Mouse (Mus musculus) lung, postnatal 0 days (tissue): ENCODE measurements around the gene Olfr54. TPM values are rescaled to one million over a fixed set of nuclear protein-coding genes. Genes with fewer than 3 reads are reported as not detected.
"Not testable (repeated sequence)": the region's sequence is repeated elsewhere in the genome, so short reads cannot be mapped to it uniquely, and the experiment has no call there.

Source experiments
- ATAC-seq: fragments of 200-750 bp; cut with Nextera tagmentation; 2 replicates; pipeline ENCODE4 v1.8.0; 2017; ENCODE audit warnings: moderate library complexity
- DNase-seq: peaks from one replicate; pipeline ENCODE4 v3.0.0-alpha.2; 2016; ENCODE audit warnings: low spot score
- H3K27ac ChIP-seq: fragments of 300-500 bp; sonication (generic); 2 replicates; pipeline ENCODE4 v1.5.1; 2014; ENCODE audit warnings: antibody characterized with exemption, mild to moderate bottlenecking, low read length, mixed read lengths
- H3K27me3 ChIP-seq: fragments of 300-500 bp; sonication (generic); replicated peaks from 2 replicates; pipeline ENCODE4 v1.6.1; 2014; ENCODE audit warnings: low read length, mixed read lengths; ENCODE audit not compliant: insufficient read depth
- H3K36me3 ChIP-seq: fragments of 300-500 bp; sonication (generic); 2 replicates; pipeline ENCODE4 v1.6.1; 2014; ENCODE audit warnings: low read length, mixed read lengths; ENCODE audit not compliant: insufficient read depth
- H3K4me1 ChIP-seq: fragments of 300-500 bp; sonication (generic); 2 replicates; pipeline ENCODE4 v1.6.1; 2014; ENCODE audit warnings: antibody characterized with exemption, low read depth, low read length, mixed read lengths; ENCODE audit not compliant: insufficient read depth
- H3K4me2 ChIP-seq: fragments of 300-500 bp; sonication (generic); replicated peaks from 2 replicates; pipeline ENCODE4 v1.6.1; 2014; ENCODE audit warnings: low read depth, mild to moderate bottlenecking, low read length, moderate library complexity, mixed read lengths
- H3K4me3 ChIP-seq: fragments of 300-500 bp; sonication (generic); 2 replicates; pipeline ENCODE4 v1.5.1; 2014; ENCODE audit warnings: low read depth, low read length
- H3K9ac ChIP-seq: fragments of 300-500 bp; sonication (generic); replicated peaks from 2 replicates; pipeline ENCODE4 v1.6.1; 2014; ENCODE audit warnings: low read depth, mild to moderate bottlenecking
- H3K9me3 ChIP-seq: fragments of 300-500 bp; sonication (generic); 2 replicates; pipeline ENCODE4 v1.6.1; 2016; ENCODE audit warnings: low read length, mixed read lengths
- CTCF ChIP-seq: IDR thresholded peaks from 2 replicates; pipeline ENCODE4 v1.5.1; 2016; ENCODE audit warnings: antibody characterized with exemption, mild to moderate bottlenecking
- EP300 ChIP-seq: IDR thresholded peaks from 2 replicates; pipeline ENCODE4 v1.6.1; 2016; ENCODE audit warnings: antibody characterized with exemption, mild to moderate bottlenecking, control low read depth
- WGBS: fragments of 180-500 bp; shearing (Covaris S2); extraction: QIAGEN DNeasy Blood & Tissue Kit; methylation state at CpG from one replicate; pipeline ENCODE4 v1.1.7; 2014; 5-methylcytosine and 5-hydroxymethylcytosine counted together
- polyA plus RNA-seq: library from polyadenylated mRNA; unstranded; fragments of >200 nt; fragmentation: Nextera tagmentation; extraction: Ambion mirVana; gene quantifications from 2 replicates; pipeline ENCODE4 v1.2.1, GENCODE M21; 2015

Olfr54 gene
- polyA plus RNA-seq, 1 experiment from 2014 or later: not detected

GRCm38 (mm10) chr11:51016341-51016740 lies 2.3 kb downstream of the Olfr54 start:
- WGBS: 52% methylated on average over 2 of the region's 2 CpGs
- Histone ChIP-seq H3K27ac (no peak overlapping the region), H3K27me3 (no peaks in the 10 kb centered on the region), H3K36me3 (no peaks in the 10 kb centered on the region), H3K9me3 (no peaks in the 10 kb centered on the region), H3K9ac (no peak overlapping the region), H3K4me3 (no peak overlapping the region), H3K4me2 (no peak overlapping the region), H3K4me1 (no peaks in the 10 kb centered on the region)
- TF ChIP-seq EP300 (no peak), CTCF (no peak)
- ATAC-seq: no peak
- DNase-seq: no peak

- not testable (repeated sequence) for H3K4me2 ChIP-seq, H3K9me3 ChIP-seq, H3K27ac ChIP-seq, DNase-seq, H3K9ac ChIP-seq, H3K36me3 ChIP-seq, ATAC-seq, H3K4me1 ChIP-seq, H3K27me3 ChIP-seq, H3K4me3 ChIP-seq
- WGBS: 90% methylated on average over 10 of the region's 11 CpGs
Observed at GRCm38 (mm10) chr11:51026811-51027210, 12.8 kb downstream of the Olfr54 start.

GRCm38 (mm10) chr11:51029381-51029780 lies 15.3 kb downstream of the Olfr54 start:
- not testable (repeated sequence) for H3K9ac ChIP-seq, H3K9me3 ChIP-seq, H3K4me3 ChIP-seq, H3K27ac ChIP-seq, H3K36me3 ChIP-seq, DNase-seq, H3K4me1 ChIP-seq, H3K27me3 ChIP-seq, ATAC-seq, H3K4me2 ChIP-seq
- 72% methylated on average over 8 of the region's 8 CpGs for WGBS

- Histone ChIP-seq H3K4me3 (no peak overlapping the region), H3K36me3 (no peaks in the 10 kb centered on the region), H3K27me3 (no peaks in the 10 kb centered on the region), H3K9ac (no peak overlapping the region), H3K4me2 (no peak overlapping the region), H3K9me3 (no peaks in the 10 kb centered on the region), H3K27ac (no peak overlapping the region), H3K4me1 (no peaks in the 10 kb centered on the region)
- DNase-seq: no peak
- TF ChIP-seq EP300 (no peak), CTCF (no peak)
- 71% methylated on average over 2 of the region's 2 CpGs for WGBS
- ATAC-seq: no peak
Observed at GRCm38 (mm10) chr11:51030225-51030624, 16.2 kb downstream of the Olfr54 start.

GRCm38 (mm10) chr11:51032851-51033250 lies 18.8 kb downstream of the Olfr54 start:
- DNase-seq (peak; percentile 30), ATAC-seq (no peak)
- H3K9ac ChIP-seq: no peak overlapping the region
- H3K27me3 ChIP-seq: no peaks in the 10 kb centered on the region
- H3K4me1 ChIP-seq: no peaks in the 10 kb centered on the region
- WGBS: 20% methylated on average over 1 of the region's 1 CpGs
- H3K9me3 ChIP-seq: no peaks in the 10 kb centered on the region
- H3K27ac ChIP-seq: no peak overlapping the region
- H3K4me3 ChIP-seq: no peak overlapping the region
- H3K36me3 ChIP-seq: no peaks in the 10 kb centered on the region
- H3K4me2 ChIP-seq: no peak overlapping the region
- no peak for TF ChIP-seq EP300
- peak; percentile 87 for TF ChIP-seq CTCF

GRCm38 (mm10) chr11:51034141-51034540 lies 20.1 kb downstream of the Olfr54 start:
- ATAC-seq, H3K4me2 ChIP-seq, H3K4me1 ChIP-seq: not testable (repeated sequence)

GRCm38 (mm10) chr11:51035951-51036350 lies 21.9 kb downstream of the Olfr54 start:
- H3K4me1 ChIP-seq: no peaks in the 10 kb centered on the region
- H3K36me3 ChIP-seq: no peaks in the 10 kb centered on the region
- no peak overlapping the region for H3K27ac ChIP-seq
- no peak overlapping the region for H3K4me3 ChIP-seq
- H3K4me2 ChIP-seq: no peak overlapping the region
- ATAC-seq: no peak
- H3K9me3 ChIP-seq: no peaks in the 10 kb centered on the region
- 57% methylated on average over 2 of the region's 2 CpGs for WGBS
- no peak overlapping the region for H3K9ac ChIP-seq
- DNase-seq: no peak
- TF ChIP-seq CTCF: no peak
- no peak for TF ChIP-seq EP300
- H3K27me3 ChIP-seq: no peaks in the 10 kb centered on the region

More at GRCm38 (mm10) chr11:51034141-51034540, 20.1 kb downstream of the Olfr54 start:
- DNase-seq, H3K27me3 ChIP-seq, H3K4me3 ChIP-seq, H3K36me3 ChIP-seq, H3K9me3 ChIP-seq, H3K9ac ChIP-seq, H3K27ac ChIP-seq: not testable (repeated sequence)

- ATAC-seq, H3K4me3 ChIP-seq, H3K4me1 ChIP-seq, H3K9ac ChIP-seq, H3K9me3 ChIP-seq, H3K4me2 ChIP-seq, H3K27me3 ChIP-seq, H3K36me3 ChIP-seq, H3K27ac ChIP-seq, DNase-seq: not testable (repeated sequence)
- 51% methylated on average over 3 of the region's 3 CpGs for WGBS
Observed at GRCm38 (mm10) chr11:51044776-51045175, 30.7 kb downstream of the Olfr54 start.

GRCm38 (mm10) chr11:51047809-51048208 lies 33.8 kb downstream of the Olfr54 start, which contains the start of gene Olfr1375:
Gene Olfr1375 (plus strand): TSS chr11:51048109.
- not testable (repeated sequence) for H3K4me1 ChIP-seq, H3K27me3 ChIP-seq, ATAC-seq, H3K9me3 ChIP-seq, H3K36me3 ChIP-seq, H3K4me3 ChIP-seq, H3K9ac ChIP-seq, H3K27ac ChIP-seq, H3K4me2 ChIP-seq, DNase-seq
- 64% methylated on average over 3 of the region's 3 CpGs for WGBS
